Mouse (Mus musculus): ENCODE measurements around the gene Rbms3. TPM values are rescaled to one million over a fixed set of nuclear protein-coding genes. Genes with fewer than 3 reads are reported as not detected.
A peak's percentile ranks its signal among the peaks of the same experiment; 100 is the strongest.

Gene Rbms3
- polyA plus RNA-seq, 1 experiment from 2014 or later = 13.1 TPM

DNA sequence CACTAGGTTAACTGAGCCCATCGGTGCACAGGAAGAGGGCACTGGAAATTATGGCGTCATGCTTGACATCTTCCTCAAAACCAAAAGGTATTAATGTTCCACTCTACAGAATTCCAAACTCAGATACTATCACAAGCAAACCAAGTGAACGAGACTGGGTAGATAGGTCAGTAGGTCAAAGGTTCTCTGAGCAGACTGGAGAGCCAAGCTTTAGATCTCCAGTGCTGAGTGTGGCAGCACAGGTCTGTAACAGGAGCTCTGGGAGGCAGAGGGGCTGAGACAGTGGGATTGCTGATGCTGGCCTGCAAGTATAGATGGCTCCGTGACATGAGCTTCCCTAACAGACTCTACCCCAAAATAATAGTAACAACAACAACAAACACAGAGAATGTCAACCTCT, 682.3 kb downstream of the Rbms3 start:
- TF ChIP-seq CTCF (IDR thresholded peaks at IDR 0.05; ENCODE audit: low read depth) = no peak
- Histone ChIP-seq H3K27ac (ENCODE audit: low read depth, low read length) (no peak overlapping the region), H3K4me3 (ENCODE audit: low read depth, low read length) (no peak overlapping the region), H3K9ac (ENCODE audit: low read depth, low read length) (no peak overlapping the region), H3K4me2 (replicated peaks; ENCODE audit: low read depth) (no peak overlapping the region), H3K9me3 (ENCODE audit: control insufficient read depth) (no peaks in the 10 kb centered on the region), H3K27me3 (replicated peaks; ENCODE audit: control insufficient read depth, insufficient read depth, low read length) (no peaks in the 10 kb centered on the region), H3K36me3 (ENCODE audit: control insufficient read depth, insufficient read depth) (no peaks in the 10 kb centered on the region), H3K4me1 (replicated peaks; ENCODE audit: control insufficient read depth, insufficient read depth, low read length) (no peaks in the 10 kb centered on the region)
- WGBS = 79% methylated on average over 4 of the region's 4 CpGs
- no peak for ATAC-seq

DNA sequence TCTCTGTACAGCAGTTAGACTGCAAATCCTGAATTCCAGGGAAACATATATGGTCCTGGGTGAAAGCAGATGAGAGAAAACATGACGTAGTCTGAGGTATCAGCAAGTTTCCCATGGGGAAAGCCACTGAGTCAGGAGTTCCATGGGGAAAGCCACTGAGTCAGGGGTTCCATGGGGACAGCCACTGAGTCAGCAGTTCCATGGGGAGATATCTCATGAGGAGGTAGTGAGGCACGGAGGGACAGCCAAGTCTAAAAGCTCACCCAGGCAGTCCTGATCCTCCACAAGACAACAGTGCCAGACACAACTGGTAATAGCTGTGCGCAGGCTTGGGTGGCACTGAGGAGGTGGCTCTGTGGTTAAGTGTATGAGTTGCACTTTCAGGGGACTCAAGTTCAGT, 682.9 kb downstream of the Rbms3 start:
- no peak for TF ChIP-seq CTCF (IDR thresholded peaks at IDR 0.05; ENCODE audit: low read depth)
- Histone ChIP-seq H3K4me1 (replicated peaks; ENCODE audit: control insufficient read depth, insufficient read depth, low read length) (no peaks in the 10 kb centered on the region), H3K4me3 (ENCODE audit: low read depth, low read length) (no peak overlapping the region), H3K9ac (ENCODE audit: low read depth, low read length) (no peak overlapping the region), H3K9me3 (ENCODE audit: control insufficient read depth) (no peaks in the 10 kb centered on the region), H3K27me3 (replicated peaks; ENCODE audit: control insufficient read depth, insufficient read depth, low read length) (no peaks in the 10 kb centered on the region), H3K36me3 (ENCODE audit: control insufficient read depth, insufficient read depth) (no peaks in the 10 kb centered on the region), H3K4me2 (replicated peaks; ENCODE audit: low read depth) (no peak overlapping the region), H3K27ac (ENCODE audit: low read depth, low read length) (no peak overlapping the region)
- peak; percentile 45; the same call in 1 of the 2 replicates for ATAC-seq
- 75% methylated on average over 3 of the region's 3 CpGs for WGBS

DNA sequence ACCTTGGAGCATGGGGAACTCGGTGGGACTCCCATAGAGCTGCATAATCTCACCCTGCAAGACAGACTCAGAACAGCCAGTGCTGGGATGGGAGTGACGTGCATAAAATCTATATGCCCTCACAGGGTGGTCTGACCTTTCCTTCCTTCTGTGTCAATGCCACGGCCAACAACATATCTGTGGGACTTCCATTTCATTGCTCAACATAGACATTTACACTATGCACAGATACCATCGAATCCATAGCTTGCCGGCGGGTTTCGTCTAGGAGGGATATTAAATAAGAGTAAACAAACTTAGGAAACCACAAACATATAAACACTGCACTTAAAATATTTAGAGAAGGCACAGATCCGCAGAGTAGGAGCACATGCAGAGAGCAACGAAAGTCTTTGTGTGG, 684.0 kb downstream of the Rbms3 start:
- TF ChIP-seq CTCF (IDR thresholded peaks at IDR 0.05; ENCODE audit: low read depth) = no peak
- ATAC-seq = no peak
- 68% methylated on average over 9 of the region's 9 CpGs for WGBS
- no peaks in the 10 kb centered on the region for H3K27me3 ChIP-seq (replicated peaks; ENCODE audit: control insufficient read depth, insufficient read depth, low read length)
- H3K9me3 ChIP-seq (ENCODE audit: control insufficient read depth) = no peaks in the 10 kb centered on the region
- H3K4me1 ChIP-seq (replicated peaks; ENCODE audit: control insufficient read depth, insufficient read depth, low read length) = no peaks in the 10 kb centered on the region
- no peak overlapping the region for H3K4me3 ChIP-seq (ENCODE audit: low read depth, low read length)
- H3K9ac ChIP-seq (ENCODE audit: low read depth, low read length) = no peak overlapping the region
- no peak overlapping the region for H3K4me2 ChIP-seq (replicated peaks; ENCODE audit: low read depth)
- H3K27ac ChIP-seq (ENCODE audit: low read depth, low read length) = no peak overlapping the region
- H3K36me3 ChIP-seq (ENCODE audit: control insufficient read depth, insufficient read depth) = no peaks in the 10 kb centered on the region

DNA sequence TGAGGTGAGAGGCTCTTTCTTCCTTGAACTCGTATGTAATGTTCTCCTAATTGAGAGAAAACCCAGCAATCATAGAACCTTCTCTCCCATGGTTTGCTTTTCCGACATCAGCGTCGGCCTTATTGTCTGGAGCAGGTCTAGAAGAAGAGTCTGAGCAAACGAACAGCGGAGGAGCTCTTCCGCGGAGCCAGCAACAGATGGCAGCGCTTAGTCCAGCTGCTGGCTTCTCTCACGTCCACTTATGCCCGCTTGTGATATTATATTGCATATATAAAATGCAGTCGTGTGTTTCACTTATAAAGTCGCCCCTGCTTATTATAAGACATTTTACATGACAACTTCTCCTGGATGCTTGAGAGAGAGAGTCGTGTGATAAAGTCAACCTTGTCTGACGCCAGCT, 685.8 kb downstream of the Rbms3 start:
- Histone ChIP-seq H3K4me2 (replicated peaks; ENCODE audit: low read depth) (no peak overlapping the region), H3K27ac (ENCODE audit: low read depth, low read length) (no peak overlapping the region), H3K36me3 (ENCODE audit: control insufficient read depth, insufficient read depth) (no peaks in the 10 kb centered on the region), H3K27me3 (replicated peaks; ENCODE audit: control insufficient read depth, insufficient read depth, low read length) (no peaks in the 10 kb centered on the region), H3K4me1 (replicated peaks; ENCODE audit: control insufficient read depth, insufficient read depth, low read length) (no peaks in the 10 kb centered on the region), H3K9ac (ENCODE audit: low read depth, low read length) (no peak overlapping the region), H3K4me3 (ENCODE audit: low read depth, low read length) (no peak overlapping the region), H3K9me3 (ENCODE audit: control insufficient read depth) (no peaks in the 10 kb centered on the region)
- no peak for ATAC-seq
- TF ChIP-seq CTCF (IDR thresholded peaks at IDR 0.05; ENCODE audit: low read depth) = no peak
- 75% methylated on average over 15 of the region's 15 CpGs for WGBS

DNA sequence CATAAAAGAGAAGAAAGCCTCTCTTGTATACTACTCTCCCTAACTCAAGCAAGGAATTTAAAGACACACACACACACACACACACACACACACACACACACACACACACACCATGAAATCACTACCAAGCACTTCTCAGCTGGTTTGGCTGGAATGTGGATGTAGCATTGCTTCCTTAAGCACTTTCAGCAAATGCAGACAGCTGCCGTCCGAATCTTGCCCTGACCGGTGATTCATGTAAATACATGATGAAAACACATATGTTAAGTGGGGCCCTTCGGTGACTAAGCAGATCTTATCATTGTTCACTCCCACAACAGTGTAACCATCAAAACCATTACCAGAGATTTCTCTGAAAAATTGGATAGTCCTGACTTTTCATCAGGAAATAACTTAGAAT, 688.6 kb downstream of the Rbms3 start:
- WGBS = 69% methylated on average over 4 of the region's 4 CpGs
- Histone ChIP-seq H3K4me1 (replicated peaks; ENCODE audit: control insufficient read depth, insufficient read depth, low read length) (no peaks in the 10 kb centered on the region), H3K36me3 (ENCODE audit: control insufficient read depth, insufficient read depth) (no peaks in the 10 kb centered on the region), H3K4me2 (replicated peaks; ENCODE audit: low read depth) (no peak overlapping the region), H3K9ac (ENCODE audit: low read depth, low read length) (no peak overlapping the region), H3K27me3 (replicated peaks; ENCODE audit: control insufficient read depth, insufficient read depth, low read length) (no peaks in the 10 kb centered on the region), H3K9me3 (ENCODE audit: control insufficient read depth) (no peaks in the 10 kb centered on the region), H3K27ac (ENCODE audit: low read depth, low read length) (no peak overlapping the region), H3K4me3 (ENCODE audit: low read depth, low read length) (no peak overlapping the region)
- TF ChIP-seq CTCF (IDR thresholded peaks at IDR 0.05; ENCODE audit: low read depth) = no peak
- no peak for ATAC-seq

DNA sequence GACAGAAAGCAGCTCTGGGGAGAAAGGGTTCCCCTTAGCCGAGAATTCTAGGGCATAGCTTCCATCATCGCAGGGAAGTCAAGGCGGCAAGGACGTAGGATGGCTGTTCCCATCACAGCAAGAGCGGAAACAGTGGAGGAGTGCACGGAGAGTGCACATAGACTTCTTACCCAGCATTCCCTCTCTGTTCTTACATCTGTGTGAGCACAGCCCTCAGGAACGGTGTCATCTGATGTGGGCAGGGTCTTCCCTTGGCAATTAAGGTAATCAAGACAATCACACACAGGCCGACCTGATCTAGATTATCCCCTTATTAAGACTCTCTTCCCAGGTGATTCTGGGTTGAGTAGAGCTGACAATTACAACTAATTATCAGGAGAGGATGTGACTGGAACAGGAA, 689.0 kb downstream of the Rbms3 start:
- WGBS = 89% methylated on average over 8 of the region's 8 CpGs
- no peak for ATAC-seq

DNA sequence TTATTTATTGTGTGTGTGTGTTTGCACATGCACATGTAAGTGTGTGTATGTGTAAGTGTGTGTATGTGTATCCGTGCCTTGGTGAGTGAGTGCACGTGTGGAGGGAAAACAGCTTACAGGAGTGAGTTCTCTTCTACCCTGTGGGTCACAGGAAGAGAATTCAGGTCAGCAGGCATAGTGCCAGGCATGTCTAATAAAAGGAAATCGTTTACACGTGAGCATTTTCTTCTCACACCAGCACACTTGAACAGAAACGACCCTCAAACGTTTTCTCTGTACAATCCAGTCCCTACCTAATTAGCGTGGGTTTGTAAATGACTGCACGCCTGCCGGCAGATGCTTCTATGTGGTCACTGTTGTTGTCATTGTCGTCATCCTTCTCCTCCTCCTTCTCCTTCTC, 701.4 kb downstream of the Rbms3 start:
- H3K4me2 ChIP-seq (replicated peaks; ENCODE audit: low read depth) = no peak overlapping the region
- 54% methylated on average over 10 of the region's 10 CpGs for WGBS
- no peak for ATAC-seq
- no peaks in the 10 kb centered on the region for H3K9me3 ChIP-seq (ENCODE audit: control insufficient read depth)
- no peaks in the 10 kb centered on the region for H3K36me3 ChIP-seq (ENCODE audit: control insufficient read depth, insufficient read depth)
- TF ChIP-seq CTCF (IDR thresholded peaks at IDR 0.05; ENCODE audit: low read depth) = no peak
- H3K4me3 ChIP-seq (ENCODE audit: low read depth, low read length) = no peak overlapping the region
- no peak overlapping the region for H3K27ac ChIP-seq (ENCODE audit: low read depth, low read length)
- no peaks in the 10 kb centered on the region for H3K4me1 ChIP-seq (replicated peaks; ENCODE audit: control insufficient read depth, insufficient read depth, low read length)
- H3K27me3 ChIP-seq (replicated peaks; ENCODE audit: control insufficient read depth, insufficient read depth, low read length) = no peaks in the 10 kb centered on the region
- H3K9ac ChIP-seq (ENCODE audit: low read depth, low read length) = no peak overlapping the region

More for the DNA sequence above, 689.0 kb downstream of the Rbms3 start:
- no peaks in the 10 kb centered on the region for H3K36me3 ChIP-seq (ENCODE audit: control insufficient read depth, insufficient read depth)
- H3K4me2 ChIP-seq (replicated peaks; ENCODE audit: low read depth) = no peak overlapping the region
- no peak overlapping the region for H3K27ac ChIP-seq (ENCODE audit: low read depth, low read length)
- no peaks in the 10 kb centered on the region for H3K4me1 ChIP-seq (replicated peaks; ENCODE audit: control insufficient read depth, insufficient read depth, low read length)
- H3K27me3 ChIP-seq (replicated peaks; ENCODE audit: control insufficient read depth, insufficient read depth, low read length) = no peaks in the 10 kb centered on the region
- no peaks in the 10 kb centered on the region for H3K9me3 ChIP-seq (ENCODE audit: control insufficient read depth)
- H3K4me3 ChIP-seq (ENCODE audit: low read depth, low read length) = no peak overlapping the region
- TF ChIP-seq CTCF (IDR thresholded peaks at IDR 0.05; ENCODE audit: low read depth) = no peak
- H3K9ac ChIP-seq (ENCODE audit: low read depth, low read length) = no peak overlapping the region
